In the genomic region with DNA sequence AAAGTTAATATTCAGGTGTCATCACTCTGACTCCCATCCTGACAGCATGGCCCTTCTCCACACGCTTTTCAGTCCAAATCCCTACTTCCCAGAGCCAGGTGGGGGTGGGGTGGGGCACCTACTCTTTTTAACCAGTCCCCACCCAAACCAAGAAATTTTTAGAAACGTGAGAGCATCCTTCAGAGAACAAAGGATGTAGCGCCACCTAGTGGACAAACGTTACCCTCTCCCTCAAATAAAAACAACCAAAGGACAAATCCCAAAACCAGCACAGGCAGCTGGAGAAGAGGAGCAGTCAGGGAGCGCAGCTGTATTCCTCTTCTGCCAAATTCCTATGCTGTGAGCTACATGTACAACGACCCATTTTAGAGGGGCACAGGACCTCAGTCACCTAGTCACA, we compare ENCODE assay signal across 8 mouse cellular contexts.
DNase-seq lines count a peak whose midpoint lies in the region; ATAC-seq and TF ChIP-seq lines count a peak whose summit lies in the region.

No protein-coding gene starts in this region.

- DNase-seq in thymus, adult 2 months = peak; percentile 2
- DNase-seq in thymus, adult 18-20 months = no peak
- DNase-seq in cerebellum, postnatal 14 days = peak; percentile 81 to 88
- DNase-seq in frontal cortex, postnatal 36 days (ENCODE audit: low spot score in 2 of 2) = peak; percentile 61 to 79
- no peak for DNase-seq in spleen, postnatal 36 days (ENCODE audit: low spot score in 2 of 2)

- no peaks in the 10 kb centered on the region; the same call in 1 of the 2 replicates for H3K9me3 ChIP-seq in kidney, embryonic 14.5 days (ENCODE audit: control insufficient read depth, low read length)
- 0 out of 2 replicates have a peak, but pooled peaks cover 6% of the 10 kb centered on the region for H3K9me3 ChIP-seq in limb, embryonic 12.5 days
- no peaks in the 10 kb centered on the region for H3K9me3 ChIP-seq in neural tube, embryonic 14.5 days (ENCODE audit: control insufficient read depth, low read length)

- WGBS in thymus, adult 2 months = 20% methylated on average over 6 of the region's 6 CpGs
- 10% methylated on average over 6 of the region's 6 CpGs for WGBS in kidney, embryonic 14.5 days
- 8% methylated on average over 6 of the region's 6 CpGs for WGBS in limb, embryonic 12.5 days
- 8% methylated on average over 6 of the region's 6 CpGs for WGBS in neural tube, embryonic 14.5 days

- H3K4me1 ChIP-seq in thymus, adult 2 months (replicated peaks; ENCODE audit: control insufficient read depth, insufficient read depth, low read length) = no peaks in the 10 kb centered on the region
- H3K4me1 ChIP-seq in kidney, embryonic 14.5 days (ENCODE audit: control insufficient read depth, insufficient read depth, low read length) = no peaks in the 10 kb centered on the region
- H3K4me1 ChIP-seq in limb, embryonic 12.5 days (replicated peaks) = no peaks in the 10 kb centered on the region
- H3K4me1 ChIP-seq in neural tube, embryonic 14.5 days (ENCODE audit: control insufficient read depth, insufficient read depth, low read length) = peaks cover 5% of the 10 kb centered on the region; the same call in 1 of the 2 replicates

- peak; percentile 35; the same call in 1 of the 2 replicates for ATAC-seq in kidney, embryonic 14.5 days (ENCODE audit: low FRiP score, low TSS enrichment)
- ATAC-seq in limb, embryonic 12.5 days (ENCODE audit: insufficient number of reproducible peaks, insufficient read depth, low FRiP score, low TSS enrichment, low read depth) = no peak
- peak; percentile 58 for ATAC-seq in neural tube, embryonic 14.5 days (ENCODE audit: low read depth)

- no peaks in the 10 kb centered on the region for H3K27me3 ChIP-seq in thymus, adult 2 months (ENCODE audit: control insufficient read depth, insufficient read depth, low read length)
- H3K27me3 ChIP-seq in kidney, embryonic 14.5 days (ENCODE audit: control insufficient read depth, insufficient read depth, low read length) = no peaks in the 10 kb centered on the region
- no peaks in the 10 kb centered on the region for H3K27me3 ChIP-seq in limb, embryonic 12.5 days
- H3K27me3 ChIP-seq in neural tube, embryonic 14.5 days (ENCODE audit: control insufficient read depth, insufficient read depth, low read length) = no peaks in the 10 kb centered on the region

- no peaks in the 10 kb centered on the region for H3K36me3 ChIP-seq in thymus, adult 2 months (ENCODE audit: control insufficient read depth, insufficient read depth, low read length)
- no peaks in the 10 kb centered on the region for H3K36me3 ChIP-seq in kidney, embryonic 14.5 days (ENCODE audit: control insufficient read depth, insufficient read depth, low read length)
- no peaks in the 10 kb centered on the region for H3K36me3 ChIP-seq in limb, embryonic 12.5 days
- H3K36me3 ChIP-seq in neural tube, embryonic 14.5 days (ENCODE audit: control insufficient read depth, insufficient read depth, low read length) = no peaks in the 10 kb centered on the region

- H3K4me2 ChIP-seq in kidney, embryonic 14.5 days (replicated peaks; ENCODE audit: low read depth, low read length) = no peak overlapping the region
- H3K4me2 ChIP-seq in limb, embryonic 12.5 days = no peak overlapping the region
- no peak overlapping the region for H3K4me2 ChIP-seq in neural tube, embryonic 14.5 days (ENCODE audit: low read depth, low read length)

- H3K4me3 ChIP-seq in thymus, adult 2 months (ENCODE audit: control insufficient read depth, insufficient read depth, low read length) = no peak overlapping the region
- no peak overlapping the region for H3K4me3 ChIP-seq in kidney, embryonic 14.5 days (ENCODE audit: low read length)
- H3K4me3 ChIP-seq in limb, embryonic 12.5 days (replicated peaks) = no peak overlapping the region
- no peak overlapping the region for H3K4me3 ChIP-seq in neural tube, embryonic 14.5 days (ENCODE audit: low read depth, low read length)

- H3K27ac ChIP-seq in thymus, adult 2 months (ENCODE audit: control insufficient read depth, insufficient read depth, low read length) = no peak overlapping the region
- H3K27ac ChIP-seq in kidney, embryonic 14.5 days (ENCODE audit: low read depth, low read length) = no peak overlapping the region
- H3K27ac ChIP-seq in limb, embryonic 12.5 days = 0 out of 2 replicates have a peak overlapping the region, but pooled peaks have one; percentile 41
- H3K27ac ChIP-seq in neural tube, embryonic 14.5 days (ENCODE audit: low read depth, low read length) = no peak overlapping the region

- no peak for TF ChIP-seq CTCF in thymus, adult 2 months (IDR thresholded peaks at IDR 0.05; ENCODE audit: borderline replicate concordance, control insufficient read depth, extremely low read depth, insufficient read depth, low read length, poor library complexity)

- no peak overlapping the region for H3K9ac ChIP-seq in kidney, embryonic 14.5 days (ENCODE audit: low read depth, low read length)
- no peak overlapping the region for H3K9ac ChIP-seq in limb, embryonic 12.5 days (replicated peaks)
- no peak overlapping the region; the same call in 1 of the 2 replicates for H3K9ac ChIP-seq in neural tube, embryonic 14.5 days (replicated peaks; ENCODE audit: low read depth, low read length)

- TF ChIP-seq POLR2A in thymus, adult 2 months (IDR thresholded peaks at IDR 0.05; ENCODE audit: control insufficient read depth, extremely low read depth, insufficient read depth, low read length, poor library complexity) = no peak

Comparison
In these comparisons a context has a peak if more than half of its experiments do, and no peak if none do; other contexts are left out.
1. DNase-seq: peak in thymus, adult 2 months (single experiment), cerebellum, postnatal 14 days (2 of 2) and frontal cortex, postnatal 36 days (2 of 2); none in thymus, adult 18-20 months (0 of 2) and spleen, postnatal 36 days (0 of 2).